Mouse (Mus musculus): ENCODE measurements around the gene Sucla2.

GRCm38 (mm10) chr14:73574053-73574452 lies 48.9 kb downstream of the Sucla2 start:
- TF ChIP-seq CTCF (IDR thresholded peaks at IDR 0.05; ENCODE audit: insufficient read depth, low read length) (no peak), POLR2A (IDR thresholded peaks at IDR 0.05; ENCODE audit: borderline replicate concordance, extremely low read depth, low read depth, low read length) (no peak)
